Mouse (Mus musculus) stomach, embryonic 16.5 days (tissue): Measurements from ENCODE around the gene Il21r. TPM values are rescaled to one million over a fixed set of nuclear protein-coding genes. Genes with fewer than 3 reads are reported as not detected.

ENCODE experiments used
- ATAC-seq: fragments of 200-750 bp; cut with Nextera tagmentation; 2 replicates; pipeline ENCODE4 v1.8.0; 2017; ENCODE audit warnings: moderate number of reproducible peaks, moderate TSS enrichment; ENCODE audit not compliant: insufficient read depth, low FRiP score
- H3K27ac ChIP-seq: fragments of 300-500 bp; sonication (generic); 2 replicates; pipeline ENCODE4 v1.5.1; 2014; ENCODE audit warnings: low read length
- H3K27me3 ChIP-seq: fragments of 300-500 bp; sonication (generic); 2 replicates; pipeline ENCODE4 v1.6.1; 2014; ENCODE audit warnings: low read length, control low read depth, mixed read lengths; ENCODE audit not compliant: control insufficient read depth, insufficient read depth
- H3K36me3 ChIP-seq: fragments of 300-500 bp; sonication (generic); 2 replicates; pipeline ENCODE4 v1.6.1; 2014; ENCODE audit warnings: low read length; ENCODE audit not compliant: control insufficient read depth, insufficient read depth
- H3K4me1 ChIP-seq: fragments of 300-500 bp; sonication (generic); 2 replicates; pipeline ENCODE4 v1.6.1; 2014; ENCODE audit warnings: low read length, control low read depth, mixed read lengths; ENCODE audit not compliant: control insufficient read depth, insufficient read depth
- H3K4me2 ChIP-seq: fragments of 300-500 bp; sonication (generic); 2 replicates; pipeline ENCODE4 v1.6.1; 2014; ENCODE audit warnings: low read depth, low read length, mixed read lengths
- H3K4me3 ChIP-seq: fragments of 300-500 bp; sonication (generic); replicated peaks from 2 replicates; pipeline ENCODE4 v1.5.1; 2014; ENCODE audit warnings: mild to moderate bottlenecking, low read length
- H3K9ac ChIP-seq: fragments of 300-500 bp; sonication (generic); 2 replicates; pipeline ENCODE4 v1.6.1; 2014; ENCODE audit warnings: low read length
- H3K9me3 ChIP-seq: fragments of 300-500 bp; sonication (generic); replicated peaks from 2 replicates; pipeline ENCODE4 v1.6.1; 2016; ENCODE audit warnings: low read length, control low read depth; ENCODE audit not compliant: control insufficient read depth
- WGBS: fragments of 180-500 bp; shearing (Covaris S2); extraction: QIAGEN DNeasy Blood & Tissue Kit; methylation state at CpG from one replicate; pipeline ENCODE4 v1.1.7; 2014; 5-methylcytosine and 5-hydroxymethylcytosine counted together
- polyA plus RNA-seq: library from polyadenylated mRNA; unstranded; fragments of >200 nt; fragmentation: Nextera tagmentation; extraction: Ambion mirVana; gene quantifications from 2 replicates; pipeline ENCODE4 v1.2.1, GENCODE M21; 2015

Il21r gene
- polyA plus RNA-seq, 1 experiment from 2014 or later: 0.70 TPM

- Histone ChIP-seq H3K27me3 (no peaks in the 10 kb centered on the region), H3K4me3 (no peak overlapping the region), H3K36me3 (no peaks in the 10 kb centered on the region), H3K4me1 (no peaks in the 10 kb centered on the region), H3K27ac (no peak overlapping the region), H3K4me2 (no peak overlapping the region), H3K9ac (no peak overlapping the region), H3K9me3 (no peaks in the 10 kb centered on the region)
- no peak for ATAC-seq
- WGBS: 78% methylated on average over 12 of the region's 12 CpGs
Observed at GRCm38 (mm10) chr7:125604362-125605319, 1.4 kb downstream of the Il21r start.

- Histone ChIP-seq H3K4me1 (no peaks in the 10 kb centered on the region), H3K4me2 (no peak overlapping the region), H3K9me3 (no peaks in the 10 kb centered on the region), H3K27me3 (no peaks in the 10 kb centered on the region), H3K27ac (no peak overlapping the region), H3K36me3 (no peaks in the 10 kb centered on the region), H3K4me3 (no peak overlapping the region), H3K9ac (no peak overlapping the region)
- 43% methylated on average over 4 of the region's 4 CpGs for WGBS
- no peak for ATAC-seq
Observed at GRCm38 (mm10) chr7:125605725-125606139, 2.5 kb downstream of the Il21r start.

- no peaks in the 10 kb centered on the region for H3K4me1 ChIP-seq
- H3K9ac ChIP-seq: no peak overlapping the region
- H3K27ac ChIP-seq: no peak overlapping the region
- H3K4me2 ChIP-seq: no peak overlapping the region
- ATAC-seq: no peak; the same call in 1 of the 2 replicates
- H3K36me3 ChIP-seq: no peaks in the 10 kb centered on the region
- H3K4me3 ChIP-seq: no peak overlapping the region
- 72% methylated on average over 2 of the region's 2 CpGs for WGBS
- H3K9me3 ChIP-seq: no peaks in the 10 kb centered on the region
- H3K27me3 ChIP-seq: no peaks in the 10 kb centered on the region
Observed at GRCm38 (mm10) chr7:125606265-125607164, 3.3 kb downstream of the Il21r start.

GRCm38 (mm10) chr7:125607384-125608182 is 4.4 kb downstream of the Il21r start:
- H3K4me1 ChIP-seq: no peaks in the 10 kb centered on the region
- no peaks in the 10 kb centered on the region for H3K9me3 ChIP-seq
- no peaks in the 10 kb centered on the region for H3K27me3 ChIP-seq
- H3K4me2 ChIP-seq: no peak overlapping the region
- H3K9ac ChIP-seq: no peak overlapping the region
- no peak overlapping the region for H3K4me3 ChIP-seq
- H3K36me3 ChIP-seq: no peaks in the 10 kb centered on the region
- 56% methylated on average over 6 of the region's 6 CpGs for WGBS
- ATAC-seq: no peak
- no peak overlapping the region for H3K27ac ChIP-seq

GRCm38 (mm10) chr7:125608183-125608688 is 5.0 kb downstream of the Il21r start:
- Histone ChIP-seq H3K4me3 (no peak overlapping the region), H3K27ac (no peak overlapping the region), H3K4me1 (no peaks in the 10 kb centered on the region), H3K9ac (no peak overlapping the region), H3K27me3 (no peaks in the 10 kb centered on the region), H3K4me2 (no peak overlapping the region), H3K9me3 (no peaks in the 10 kb centered on the region), H3K36me3 (no peaks in the 10 kb centered on the region)
- no peak for ATAC-seq
- 79% methylated on average over 4 of the region's 4 CpGs for whole genome bisulfite sequencing

GRCm38 (mm10) chr7:125613579-125613978 is 10.3 kb downstream of the Il21r start:
- Histone ChIP-seq H3K27ac (no peak overlapping the region), H3K36me3 (no peaks in the 10 kb centered on the region), H3K4me1 (no peaks in the 10 kb centered on the region), H3K27me3 (no peaks in the 10 kb centered on the region), H3K9ac (no peak overlapping the region), H3K4me2 (no peak overlapping the region), H3K9me3 (no peaks in the 10 kb centered on the region), H3K4me3 (no peak overlapping the region)
- no peak for ATAC-seq
- WGBS: 73% methylated on average over 5 of the region's 5 CpGs

GRCm38 (mm10) chr7:125615453-125615852 is 12.2 kb downstream of the Il21r start:
- 87% methylated on average over 7 of the region's 7 CpGs for WGBS
- Histone ChIP-seq H3K36me3 (no peaks in the 10 kb centered on the region), H3K4me1 (no peaks in the 10 kb centered on the region), H3K9me3 (no peaks in the 10 kb centered on the region), H3K27me3 (no peaks in the 10 kb centered on the region), H3K4me3 (no peak overlapping the region), H3K27ac (no peak overlapping the region), H3K9ac (no peak overlapping the region), H3K4me2 (no peak overlapping the region)
- no peak for ATAC-seq

- no peaks in the 10 kb centered on the region for H3K27me3 ChIP-seq
- H3K4me2 ChIP-seq: no peak overlapping the region
- H3K4me1 ChIP-seq: no peaks in the 10 kb centered on the region
- 78% methylated on average over 7 of the region's 7 CpGs for WGBS
- H3K4me3 ChIP-seq: no peak overlapping the region
- H3K9me3 ChIP-seq: no peaks in the 10 kb centered on the region
- no peak for ATAC-seq
- H3K27ac ChIP-seq: no peak overlapping the region
- H3K9ac ChIP-seq: no peak overlapping the region
- no peaks in the 10 kb centered on the region for H3K36me3 ChIP-seq
Observed at GRCm38 (mm10) chr7:125618016-125618415, 14.8 kb downstream of the Il21r start.
